Mouse (Mus musculus) C2C12 (cell line): Measurements from ENCODE around the gene Aimp2.

ENCODE experiments used
- CTCF ChIP-seq: IDR thresholded peaks from one replicate; pipeline ENCODE4 v1.5.1; 2011; ENCODE audit not compliant: control insufficient read depth, insufficient read depth, insufficient read length
- MAX ChIP-seq: IDR thresholded peaks from one replicate; pipeline ENCODE4 v1.6.1; 2011; ENCODE audit warnings: mild to moderate bottlenecking, control low read depth
- MYOD1 ChIP-seq: IDR thresholded peaks from one replicate; pipeline ENCODE4 v1.6.1; 2011; ENCODE audit warnings: low read depth; ENCODE audit not compliant: control insufficient read depth, insufficient read length
- MYOG ChIP-seq: IDR thresholded peaks from one replicate; pipeline ENCODE4 v1.6.1; 2011; ENCODE audit not compliant: control insufficient read depth, insufficient read length; ENCODE audit errors: extremely low read depth
- USF1 ChIP-seq: IDR thresholded peaks from one replicate; pipeline ENCODE4 v1.6.1; 2011; ENCODE audit warnings: low read depth, mild to moderate bottlenecking, control low read depth, moderate library complexity

GRCm38 (mm10) chr5:143903813-143904212 is 5.8 kb downstream of the Aimp2 start:
- TF ChIP-seq USF1 (no peak), CTCF (no peak), MYOG (no peak), MYOD1 (no peak), MAX (no peak)
